Mouse (Mus musculus): ENCODE measurements around the gene Hoxa2. TPM values are rescaled to one million over a fixed set of nuclear protein-coding genes. Genes with fewer than 3 reads are reported as not detected.

Hoxa2 gene
- total and polyA plus RNA-seq, 3 experiments, result not detected

DNA sequence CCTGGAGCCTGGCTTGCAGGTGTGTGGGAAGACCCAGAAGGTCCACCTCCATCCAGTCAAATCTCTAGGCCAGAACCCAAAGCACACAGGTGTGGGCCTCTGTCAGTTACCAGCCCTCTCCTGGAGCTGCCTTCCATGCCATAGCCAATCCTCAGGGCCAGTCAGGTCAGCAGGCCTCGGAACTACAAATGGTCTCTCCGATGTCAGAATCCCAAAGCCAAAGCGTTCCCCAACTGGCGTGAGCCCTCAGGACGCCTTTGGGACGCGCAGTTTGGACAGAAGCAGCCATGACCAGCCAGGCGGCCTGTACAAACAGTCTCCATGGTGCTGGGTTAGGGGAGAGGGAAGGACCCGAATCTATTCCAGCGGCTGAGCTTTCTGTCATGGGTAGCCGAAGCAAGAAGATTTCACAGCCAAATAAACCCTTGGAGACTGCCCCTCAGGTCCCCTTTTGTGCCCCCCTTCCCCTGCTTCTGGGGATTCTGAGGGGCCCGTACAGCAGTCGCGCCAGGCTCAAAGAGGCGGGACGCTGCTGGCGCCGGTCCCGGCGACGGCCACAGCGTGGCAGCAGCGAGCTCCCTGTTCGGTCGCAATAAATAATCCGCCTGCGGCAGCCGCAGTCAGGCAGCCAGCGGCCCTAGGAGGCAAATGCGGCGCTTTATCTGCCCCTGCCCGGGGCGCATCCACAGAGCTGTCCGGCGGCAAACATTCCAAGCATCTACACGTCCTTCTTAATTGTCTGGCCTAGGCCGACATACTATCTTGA lies 46.7 kb upstream of the Hoxa2 start:
- no peak overlapping the region for H3K4me3 ChIP-seq (ENCODE audit: low read depth, low read length)
- H3K4me1 ChIP-seq (ENCODE audit: insufficient read depth, low read depth, low read length), result no peaks in the 10 kb centered on the region
- no peaks in the 10 kb centered on the region for H3K36me3 ChIP-seq (replicated peaks)
- TF ChIP-seq TAL1 (conservative IDR thresholded peaks at IDR 0.05; ENCODE audit: low read depth, low read length) (no peak), GATA1 (IDR thresholded peaks at IDR 0.05; ENCODE audit: borderline replicate concordance, low read length) (no peak), CTCF (IDR thresholded peaks at IDR 0.05; ENCODE audit: low read depth, low read length) (no peak), GATA2 (IDR thresholded peaks at IDR 0.05; ENCODE audit: borderline replicate concordance, low read depth, low read length) (no peak), POLR2AphosphoS5 (IDR thresholded peaks at IDR 0.05; ENCODE audit: insufficient replicate concordance, low read depth, low read length) (no peak)
- H3K9me3 ChIP-seq (replicated peaks), result no peaks in the 10 kb centered on the region; the same call in 1 of the 2 replicates
- peaks cover 44% of the 10 kb centered on the region for H3K27me3 ChIP-seq (ENCODE audit: insufficient read depth, low read length)
- no peak for DNase-seq (ENCODE audit: low spot score)
- ATAC-seq (ENCODE audit: extremely low read depth, insufficient number of reproducible peaks, low FRiP score, poor library complexity, severe bottlenecking), result no peak

DNA sequence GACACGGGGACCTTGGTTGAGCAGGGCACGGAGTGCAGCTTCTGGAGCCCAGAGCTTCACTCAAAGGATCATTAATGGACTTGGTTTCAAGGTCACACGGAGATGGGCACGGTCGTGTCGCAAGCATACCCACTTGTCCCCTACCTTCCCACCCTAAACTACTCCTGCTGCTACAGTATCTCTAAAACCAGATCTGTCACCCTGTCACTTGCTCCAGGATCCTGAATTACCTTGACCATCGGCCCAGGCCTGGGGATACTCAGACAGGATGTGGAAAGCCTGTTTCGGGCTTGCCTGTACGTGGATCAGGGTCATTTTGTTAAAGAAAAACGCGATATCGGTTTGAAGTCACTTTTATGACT lies 45.0 kb upstream of the Hoxa2 start:
- peaks cover 32% of the 10 kb centered on the region; the same call in 1 of the 2 replicates for H3K27me3 ChIP-seq (ENCODE audit: insufficient read depth, low read length)
- peaks cover 3% of the 10 kb centered on the region; the same call in 1 of the 2 replicates for H3K9me3 ChIP-seq (replicated peaks)
- H3K4me3 ChIP-seq (ENCODE audit: low read depth, low read length), result no peak overlapping the region
- H3K4me1 ChIP-seq (ENCODE audit: insufficient read depth, low read depth, low read length), result no peaks in the 10 kb centered on the region
- no peaks in the 10 kb centered on the region for H3K36me3 ChIP-seq (replicated peaks)
- DNase-seq (ENCODE audit: low spot score), result no peak
- TF ChIP-seq POLR2AphosphoS5 (IDR thresholded peaks at IDR 0.05; ENCODE audit: insufficient replicate concordance, low read depth, low read length), result no peak
- TF ChIP-seq GATA1 (IDR thresholded peaks at IDR 0.05; ENCODE audit: borderline replicate concordance, low read length), result no peak
- TF ChIP-seq CTCF (IDR thresholded peaks at IDR 0.05; ENCODE audit: low read depth, low read length), result no peak
- TF ChIP-seq TAL1 (conservative IDR thresholded peaks at IDR 0.05; ENCODE audit: low read depth, low read length), result no peak
- no peak for TF ChIP-seq GATA2 (IDR thresholded peaks at IDR 0.05; ENCODE audit: borderline replicate concordance, low read depth, low read length)
- ATAC-seq (ENCODE audit: extremely low read depth, insufficient number of reproducible peaks, low FRiP score, poor library complexity, severe bottlenecking), result no peak

DNA sequence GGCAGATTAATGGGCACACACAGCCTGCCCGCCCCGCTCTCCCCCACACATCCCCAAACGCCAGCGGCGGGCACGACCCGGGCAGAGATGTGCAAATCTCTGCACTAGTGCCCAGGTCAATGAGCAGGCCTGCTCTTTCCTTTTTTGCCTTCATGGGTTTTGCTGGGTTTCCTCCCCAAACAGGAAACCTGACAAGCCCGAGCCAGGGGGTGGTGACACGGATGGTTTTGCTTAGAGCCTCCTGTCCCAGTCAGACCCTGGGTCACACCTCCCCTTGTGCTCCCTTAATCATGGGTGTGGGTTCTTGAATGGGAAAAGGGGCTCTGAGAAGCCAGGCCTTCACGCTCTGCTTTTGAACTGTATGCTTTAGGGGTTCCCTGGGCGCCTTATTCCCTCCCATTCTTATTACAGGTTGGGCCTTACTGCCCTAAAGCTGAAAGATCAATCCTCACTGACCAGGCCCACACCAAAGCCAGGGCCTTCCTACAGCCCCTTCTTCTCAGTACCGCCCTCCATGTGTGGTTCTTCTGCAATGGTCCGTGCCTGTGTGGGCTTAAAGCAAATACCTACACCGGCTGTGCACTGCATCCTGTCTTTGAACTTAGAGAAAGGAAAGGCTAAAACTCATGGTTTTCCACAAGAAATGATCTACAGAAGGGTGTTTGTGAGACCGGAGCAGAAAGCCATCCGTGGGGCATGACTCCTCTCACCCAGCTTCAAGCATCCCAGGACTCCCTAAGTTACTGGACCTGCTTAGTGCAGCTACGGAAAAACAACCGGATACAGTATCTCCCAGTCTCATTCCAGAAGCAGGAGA lies 44.4 kb upstream of the Hoxa2 start:
- no peaks in the 10 kb centered on the region for H3K4me1 ChIP-seq (ENCODE audit: insufficient read depth, low read depth, low read length)
- H3K36me3 ChIP-seq (replicated peaks), result no peaks in the 10 kb centered on the region
- peaks cover 36% of the 10 kb centered on the region; the same call in 1 of the 2 replicates for H3K27me3 ChIP-seq (ENCODE audit: insufficient read depth, low read length)
- no peak overlapping the region for H3K4me3 ChIP-seq (ENCODE audit: low read depth, low read length)
- ATAC-seq (ENCODE audit: extremely low read depth, insufficient number of reproducible peaks, low FRiP score, poor library complexity, severe bottlenecking) (no peak), DNase-seq (ENCODE audit: low spot score) (no peak)
- TF ChIP-seq TAL1 (conservative IDR thresholded peaks at IDR 0.05; ENCODE audit: low read depth, low read length), result no peak
- no peak for TF ChIP-seq GATA1 (IDR thresholded peaks at IDR 0.05; ENCODE audit: borderline replicate concordance, low read length)
- no peak for TF ChIP-seq GATA2 (IDR thresholded peaks at IDR 0.05; ENCODE audit: borderline replicate concordance, low read depth, low read length)
- TF ChIP-seq CTCF (IDR thresholded peaks at IDR 0.05; ENCODE audit: low read depth, low read length), result no peak
- TF ChIP-seq POLR2AphosphoS5 (IDR thresholded peaks at IDR 0.05; ENCODE audit: insufficient replicate concordance, low read depth, low read length), result no peak
- peaks cover 8% of the 10 kb centered on the region for H3K9me3 ChIP-seq (replicated peaks)

DNA sequence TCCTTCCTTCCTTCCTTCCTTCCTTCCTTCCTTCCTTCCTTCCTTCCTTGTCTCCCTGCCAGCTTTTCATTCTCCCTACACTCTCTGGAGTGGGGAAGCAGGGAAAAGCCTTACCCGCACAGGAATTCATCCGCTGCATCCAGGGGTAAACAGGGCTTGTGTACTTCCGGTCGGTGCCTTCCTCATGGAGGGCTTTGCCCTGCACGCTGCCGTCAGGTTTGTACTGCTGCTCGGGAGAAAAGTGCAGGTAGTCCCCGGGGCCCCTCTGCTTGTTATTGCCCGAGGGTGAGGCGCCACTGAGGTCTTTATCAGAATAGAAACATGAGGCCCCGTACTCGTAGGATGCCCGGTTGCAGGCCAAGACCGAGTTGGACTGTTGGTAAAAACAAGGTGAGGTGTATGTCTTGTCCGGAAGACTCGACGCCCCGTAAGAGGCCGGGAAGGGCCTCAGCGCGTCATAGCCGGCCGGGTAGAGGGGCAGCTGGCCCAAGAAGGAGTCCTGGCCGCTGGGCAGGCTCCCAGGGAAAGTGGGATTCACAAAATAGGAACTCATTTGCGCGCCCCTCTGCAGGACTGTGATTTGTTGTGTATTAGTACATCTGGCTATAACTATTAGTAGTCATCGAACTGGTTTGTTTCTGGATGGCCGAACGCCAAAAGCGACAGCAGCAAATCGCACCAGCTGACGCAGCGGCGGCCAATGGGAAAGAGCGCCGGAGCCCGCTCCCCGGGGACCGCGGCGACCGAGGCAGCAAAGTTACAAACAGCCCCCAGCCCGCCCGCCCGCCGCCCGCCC lies 43.6 kb upstream of the Hoxa2 start, which contains the start of gene Hoxa6:
Hoxa6 (minus strand) TSS at position 651 of the 796 bp plus-strand sequence.
- H3K36me3 ChIP-seq (replicated peaks), result no peaks in the 10 kb centered on the region
- no peak within 1 kb of the TSS for H3K4me3 ChIP-seq (ENCODE audit: low read depth, low read length)
- ATAC-seq (ENCODE audit: extremely low read depth, insufficient number of reproducible peaks, low FRiP score, poor library complexity, severe bottlenecking) (no peak), DNase-seq (ENCODE audit: low spot score) (no peak)
- H3K27me3 ChIP-seq (ENCODE audit: insufficient read depth, low read length), result peaks cover 38% of the 10 kb centered on the region; the same call in 1 of the 2 replicates
- no peaks in the 10 kb centered on the region for H3K4me1 ChIP-seq (ENCODE audit: insufficient read depth, low read depth, low read length)
- H3K9me3 ChIP-seq (replicated peaks), result peaks cover 13% of the 10 kb centered on the region
- no peak for TF ChIP-seq POLR2AphosphoS5 (IDR thresholded peaks at IDR 0.05; ENCODE audit: insufficient replicate concordance, low read depth, low read length)

DNA sequence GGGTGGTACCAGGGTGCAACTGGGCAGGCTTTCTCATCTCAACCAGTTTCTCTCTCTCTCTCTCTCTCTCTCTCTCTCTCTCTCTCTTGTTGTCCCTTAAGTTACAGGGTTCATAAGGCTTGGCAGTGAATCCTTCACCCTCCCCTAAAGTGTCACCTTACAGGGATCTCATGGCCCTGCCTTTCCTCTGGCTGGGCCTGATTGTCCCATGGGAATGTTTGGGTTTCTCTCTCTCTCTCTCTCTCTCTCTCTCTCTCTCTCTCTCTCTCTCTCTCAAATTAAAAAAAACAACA lies 43.0 kb upstream of the Hoxa2 start:
- TF ChIP-seq POLR2AphosphoS5 (IDR thresholded peaks at IDR 0.05; ENCODE audit: insufficient replicate concordance, low read depth, low read length) (no peak), GATA1 (IDR thresholded peaks at IDR 0.05; ENCODE audit: borderline replicate concordance, low read length) (no peak), CTCF (IDR thresholded peaks at IDR 0.05; ENCODE audit: low read depth, low read length) (no peak), GATA2 (IDR thresholded peaks at IDR 0.05; ENCODE audit: borderline replicate concordance, low read depth, low read length) (no peak), TAL1 (conservative IDR thresholded peaks at IDR 0.05; ENCODE audit: low read depth, low read length) (no peak)
- ATAC-seq (ENCODE audit: extremely low read depth, insufficient number of reproducible peaks, low FRiP score, poor library complexity, severe bottlenecking) (no peak), DNase-seq (ENCODE audit: low spot score) (no peak)
- no peaks in the 10 kb centered on the region for H3K36me3 ChIP-seq (replicated peaks)
- no peak overlapping the region for H3K4me3 ChIP-seq (ENCODE audit: low read depth, low read length)
- H3K9me3 ChIP-seq (replicated peaks), result peaks cover 13% of the 10 kb centered on the region
- H3K27me3 ChIP-seq (ENCODE audit: insufficient read depth, low read length), result peaks cover 32% of the 10 kb centered on the region; the same call in 1 of the 2 replicates
- H3K4me1 ChIP-seq (ENCODE audit: insufficient read depth, low read depth, low read length), result no peaks in the 10 kb centered on the region

Data from G1E (cell line).